Mouse (Mus musculus): Measurements from ENCODE around the gene Macrod2. TPM values are rescaled to one million over a fixed set of nuclear protein-coding genes. Genes with fewer than 3 reads are reported as not detected.

Macrod2 gene
- polyA plus RNA-seq, 1 experiment from 2014 or later, result 22.7 TPM

- DNase-seq (ENCODE audit: low spot score) (no peak), ATAC-seq (no peak)
- H3K4me1 ChIP-seq (ENCODE audit: insufficient read depth, low read depth, low read length), result no peaks in the 10 kb centered on the region
- 59% methylated on average over 1 of the region's 1 CpGs for WGBS
- H3K9ac ChIP-seq (replicated peaks; ENCODE audit: low read depth), result no peak overlapping the region
- no peak overlapping the region for H3K4me3 ChIP-seq (ENCODE audit: low read depth, low read length)
- H3K36me3 ChIP-seq (ENCODE audit: insufficient read depth, low read length), result no peaks in the 10 kb centered on the region
- H3K9me3 ChIP-seq (ENCODE audit: low read length), result no peaks in the 10 kb centered on the region
- no peak overlapping the region for H3K4me2 ChIP-seq (replicated peaks; ENCODE audit: low read depth, low read length)
- no peak overlapping the region for H3K27ac ChIP-seq (ENCODE audit: low read length)
- H3K27me3 ChIP-seq (replicated peaks; ENCODE audit: insufficient read depth, low read length), result no peaks in the 10 kb centered on the region
- no peak for TF ChIP-seq CTCF (IDR thresholded peaks at IDR 0.05)
- no peak for TF ChIP-seq EP300 (IDR thresholded peaks at IDR 0.05)
Measured at GRCm38 (mm10) chr2:140912179-140912578, 517.1 kb downstream of the Macrod2 start.

- Histone ChIP-seq H3K9ac (replicated peaks; ENCODE audit: low read depth) (no peak overlapping the region), H3K4me3 (ENCODE audit: low read depth, low read length) (no peak overlapping the region), H3K36me3 (ENCODE audit: insufficient read depth, low read length) (no peaks in the 10 kb centered on the region), H3K27me3 (replicated peaks; ENCODE audit: insufficient read depth, low read length) (no peaks in the 10 kb centered on the region), H3K4me2 (replicated peaks; ENCODE audit: low read depth, low read length) (no peak overlapping the region), H3K27ac (ENCODE audit: low read length) (no peak overlapping the region), H3K9me3 (ENCODE audit: low read length) (no peaks in the 10 kb centered on the region), H3K4me1 (ENCODE audit: insufficient read depth, low read depth, low read length) (no peaks in the 10 kb centered on the region)
- DNase-seq (ENCODE audit: low spot score) (no peak), ATAC-seq (no peak)
- TF ChIP-seq EP300 (IDR thresholded peaks at IDR 0.05) (no peak), CTCF (IDR thresholded peaks at IDR 0.05) (no peak)
- 74% methylated on average over 2 of the region's 2 CpGs for WGBS
Measured at GRCm38 (mm10) chr2:140912931-140913330, 517.8 kb downstream of the Macrod2 start.

- Histone ChIP-seq H3K9me3 (ENCODE audit: low read length) (no peaks in the 10 kb centered on the region), H3K27me3 (replicated peaks; ENCODE audit: insufficient read depth, low read length) (no peaks in the 10 kb centered on the region), H3K36me3 (ENCODE audit: insufficient read depth, low read length) (no peaks in the 10 kb centered on the region), H3K27ac (ENCODE audit: low read length) (no peak overlapping the region), H3K9ac (replicated peaks; ENCODE audit: low read depth) (no peak overlapping the region), H3K4me3 (ENCODE audit: low read depth, low read length) (no peak overlapping the region), H3K4me1 (ENCODE audit: insufficient read depth, low read depth, low read length) (no peaks in the 10 kb centered on the region), H3K4me2 (replicated peaks; ENCODE audit: low read depth, low read length) (no peak overlapping the region)
- TF ChIP-seq CTCF (IDR thresholded peaks at IDR 0.05) (no peak), EP300 (IDR thresholded peaks at IDR 0.05) (no peak)
- WGBS, result 64% methylated on average over 7 of the region's 7 CpGs
- no peak for DNase-seq (ENCODE audit: low spot score)
- ATAC-seq, result no peak
Measured at GRCm38 (mm10) chr2:140913679-140914412, 518.7 kb downstream of the Macrod2 start.

GRCm38 (mm10) chr2:140926922-140927321 lies 531.8 kb downstream of the Macrod2 start:
- peak; percentile 63 for TF ChIP-seq CTCF (IDR thresholded peaks at IDR 0.05)
- TF ChIP-seq EP300 (IDR thresholded peaks at IDR 0.05), result no peak
- Histone ChIP-seq H3K4me3 (ENCODE audit: low read depth, low read length) (no peak overlapping the region), H3K36me3 (ENCODE audit: insufficient read depth, low read length) (no peaks in the 10 kb centered on the region), H3K27ac (ENCODE audit: low read length) (no peak overlapping the region), H3K4me1 (ENCODE audit: insufficient read depth, low read depth, low read length) (no peaks in the 10 kb centered on the region), H3K4me2 (replicated peaks; ENCODE audit: low read depth, low read length) (no peak overlapping the region), H3K9ac (replicated peaks; ENCODE audit: low read depth) (no peak overlapping the region), H3K9me3 (ENCODE audit: low read length) (no peaks in the 10 kb centered on the region), H3K27me3 (replicated peaks; ENCODE audit: insufficient read depth, low read length) (no peaks in the 10 kb centered on the region)
- DNase-seq (ENCODE audit: low spot score), result no peak
- no peak for ATAC-seq

GRCm38 (mm10) chr2:140934483-140934882 lies 539.4 kb downstream of the Macrod2 start:
- Histone ChIP-seq H3K27me3 (replicated peaks; ENCODE audit: insufficient read depth, low read length) (no peaks in the 10 kb centered on the region), H3K9me3 (ENCODE audit: low read length) (no peaks in the 10 kb centered on the region), H3K9ac (replicated peaks; ENCODE audit: low read depth) (no peak overlapping the region), H3K27ac (ENCODE audit: low read length) (no peak overlapping the region), H3K4me3 (ENCODE audit: low read depth, low read length) (no peak overlapping the region), H3K4me2 (replicated peaks; ENCODE audit: low read depth, low read length) (no peak overlapping the region), H3K36me3 (ENCODE audit: insufficient read depth, low read length) (no peaks in the 10 kb centered on the region), H3K4me1 (ENCODE audit: insufficient read depth, low read depth, low read length) (no peaks in the 10 kb centered on the region)
- no peak for DNase-seq (ENCODE audit: low spot score)
- ATAC-seq, result no peak
- WGBS, result 65% methylated on average over 1 of the region's 1 CpGs
- no peak for TF ChIP-seq CTCF (IDR thresholded peaks at IDR 0.05)
- no peak for TF ChIP-seq EP300 (IDR thresholded peaks at IDR 0.05)

- H3K4me3 ChIP-seq (ENCODE audit: low read depth, low read length), result no peak overlapping the region
- H3K9ac ChIP-seq (replicated peaks; ENCODE audit: low read depth), result no peak overlapping the region
- ATAC-seq (no peak), DNase-seq (ENCODE audit: low spot score) (no peak)
- no peak overlapping the region for H3K4me2 ChIP-seq (replicated peaks; ENCODE audit: low read depth, low read length)
- no peak overlapping the region for H3K27ac ChIP-seq (ENCODE audit: low read length)
- no peaks in the 10 kb centered on the region for H3K4me1 ChIP-seq (ENCODE audit: insufficient read depth, low read depth, low read length)
- TF ChIP-seq EP300 (IDR thresholded peaks at IDR 0.05) (no peak), CTCF (IDR thresholded peaks at IDR 0.05) (no peak)
- WGBS, result 92% methylated on average over 3 of the region's 3 CpGs
- H3K36me3 ChIP-seq (ENCODE audit: insufficient read depth, low read length), result no peaks in the 10 kb centered on the region
- H3K27me3 ChIP-seq (replicated peaks; ENCODE audit: insufficient read depth, low read length), result no peaks in the 10 kb centered on the region
- no peaks in the 10 kb centered on the region for H3K9me3 ChIP-seq (ENCODE audit: low read length)
Measured at GRCm38 (mm10) chr2:140949461-140949860, 554.4 kb downstream of the Macrod2 start.

Data from lung, postnatal 0 days (tissue).